Mouse (Mus musculus) C2C12 (cell line): ENCODE measurements around the gene Cox4i2.

Experiments
- CEBPB ChIP-seq: IDR thresholded peaks from one replicate; pipeline ENCODE4 v1.6.1; 2011; ENCODE audit warnings: low read depth, mild to moderate bottlenecking, control low read depth, moderate library complexity
- CTCF ChIP-seq: IDR thresholded peaks from one replicate; pipeline ENCODE4 v1.5.1; 2011; ENCODE audit not compliant: control insufficient read depth, insufficient read depth, insufficient read length
- MAX ChIP-seq: IDR thresholded peaks from one replicate; pipeline ENCODE4 v1.6.1; 2011; ENCODE audit warnings: mild to moderate bottlenecking, control low read depth
- MYOG ChIP-seq: IDR thresholded peaks from one replicate; pipeline ENCODE4 v1.6.1; 2011; ENCODE audit not compliant: control insufficient read depth, insufficient read length; ENCODE audit errors: extremely low read depth
- USF1 ChIP-seq: IDR thresholded peaks from one replicate; pipeline ENCODE4 v1.6.1; 2011; ENCODE audit warnings: low read depth, mild to moderate bottlenecking, control low read depth, moderate library complexity

DNA sequence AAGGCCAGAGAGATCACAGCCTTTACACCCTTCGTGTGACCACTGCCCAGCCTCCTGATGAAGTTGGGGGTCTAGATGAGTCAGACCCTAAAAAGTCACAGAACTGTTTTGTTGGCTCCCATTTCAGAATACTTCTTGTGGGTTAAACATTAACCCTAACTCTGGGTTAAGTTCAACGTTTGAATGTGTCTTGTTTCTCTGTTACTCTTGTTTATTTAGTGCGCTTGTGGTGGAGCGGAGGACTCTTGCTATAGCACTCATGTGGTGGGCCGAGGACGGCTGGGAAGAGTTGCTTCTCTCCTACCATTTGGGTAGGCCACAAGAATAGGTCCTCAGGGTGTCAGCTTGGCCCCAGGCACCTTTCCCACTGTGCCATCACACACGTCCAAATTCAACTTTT, 25.4 kb upstream of the Cox4i2 start:
- TF ChIP-seq MAX (no peak), CEBPB (no peak), CTCF (no peak), MYOG (no peak), USF1 (no peak)
